Mouse (Mus musculus) natural killer cell, adult 2 months (primary cell): ENCODE results near the gene Tlk2.

Experiments
- DNase-seq, 2 experiments: peaks; one replicate each; pipeline ENCODE4 v3.0.0; 2022; ENCODE audit warnings: low spot score in 2 of 2

The Tlk2 gene

DNA sequence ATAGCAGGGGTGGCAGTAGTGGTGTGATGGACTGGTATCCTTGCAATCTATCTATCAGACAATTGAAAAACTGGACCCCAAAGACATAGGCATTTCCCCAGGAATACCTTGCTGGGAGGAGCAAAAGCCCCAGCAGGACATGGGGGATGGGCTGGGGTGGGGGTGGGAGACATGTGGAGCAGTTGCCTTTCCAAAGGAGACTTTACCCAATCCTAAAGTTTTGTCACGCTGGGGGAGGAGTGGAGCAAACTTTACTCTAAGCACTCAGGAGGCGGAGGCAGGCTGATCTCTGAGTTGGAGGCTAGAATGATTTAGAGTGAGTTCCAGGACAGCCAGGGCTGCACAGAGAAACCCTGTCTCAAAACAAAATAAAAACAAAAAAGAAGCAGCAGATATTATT, 17.2 kb upstream of the Tlk2 start:
- DNase-seq = no peak

DNA sequence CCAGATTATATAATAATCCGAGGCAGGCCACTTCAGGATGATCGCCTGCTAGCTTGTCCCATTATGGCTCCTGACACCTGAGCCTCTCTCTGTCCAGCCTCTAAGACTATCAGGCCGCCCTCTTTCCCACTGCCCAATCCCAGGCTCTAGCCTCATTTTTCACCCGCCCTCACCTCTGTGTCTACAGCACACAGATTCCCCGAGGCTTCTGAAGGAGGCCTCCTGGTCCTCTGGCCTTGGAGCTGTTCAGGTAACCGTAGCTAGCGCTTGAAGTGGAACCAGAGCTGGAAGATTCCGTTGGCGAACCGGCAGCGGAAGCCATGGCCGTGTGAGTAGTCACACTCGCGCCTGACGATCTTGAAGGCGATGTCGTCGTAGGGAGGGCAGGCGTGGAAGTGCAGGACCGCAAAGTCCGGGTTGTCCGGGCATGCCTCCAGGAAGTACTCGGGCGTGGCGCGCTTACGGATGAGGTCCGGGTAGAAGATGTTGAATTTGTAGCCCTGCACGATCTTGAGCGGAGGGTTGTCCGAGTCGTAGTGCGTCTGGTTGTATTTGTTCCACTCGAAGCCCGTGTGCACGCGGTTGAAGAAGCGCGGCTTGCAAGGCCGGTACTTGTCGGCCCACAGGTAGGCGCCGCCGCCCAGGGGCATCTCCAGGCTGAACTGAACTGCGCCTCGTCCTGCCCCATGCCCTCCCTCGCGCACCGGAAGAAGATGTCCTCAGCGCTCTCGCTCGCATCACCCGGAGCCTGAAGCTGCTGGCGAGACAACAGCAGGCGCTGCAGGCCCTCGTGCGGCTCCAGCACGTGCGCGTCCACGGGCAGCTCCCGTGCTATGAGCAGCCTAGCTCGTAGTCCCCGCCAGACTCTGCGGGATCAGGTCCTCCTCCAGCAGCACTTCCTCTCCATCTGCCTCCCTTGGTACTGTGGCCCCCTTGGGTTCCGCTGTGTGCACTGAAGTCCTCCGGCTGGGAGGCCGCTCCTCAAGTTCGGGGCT, 13.8 kb upstream of the Tlk2 start:
- DNase-seq = no peak

DNA sequence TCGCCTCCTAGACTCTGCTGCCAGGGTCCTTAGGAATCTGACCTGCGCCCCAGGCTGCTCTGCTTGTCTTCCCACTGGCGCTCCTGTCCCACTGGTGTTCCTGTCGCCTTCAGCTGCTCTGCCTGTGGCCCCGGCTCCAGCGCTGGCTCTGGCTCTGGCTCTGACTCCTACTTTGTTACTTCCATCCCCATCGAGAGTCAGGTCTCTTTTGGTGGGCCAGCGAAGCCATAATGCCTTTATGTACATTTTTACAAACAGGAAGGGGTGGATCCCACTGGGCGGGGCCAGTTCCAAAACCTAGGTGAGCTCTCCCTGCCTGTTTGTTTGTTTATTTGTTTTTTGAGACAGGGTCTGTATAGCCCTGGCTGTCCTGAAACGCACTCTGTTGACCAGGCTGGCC, 11.8 kb upstream of the Tlk2 start:
- DNase-seq = no peak

DNA sequence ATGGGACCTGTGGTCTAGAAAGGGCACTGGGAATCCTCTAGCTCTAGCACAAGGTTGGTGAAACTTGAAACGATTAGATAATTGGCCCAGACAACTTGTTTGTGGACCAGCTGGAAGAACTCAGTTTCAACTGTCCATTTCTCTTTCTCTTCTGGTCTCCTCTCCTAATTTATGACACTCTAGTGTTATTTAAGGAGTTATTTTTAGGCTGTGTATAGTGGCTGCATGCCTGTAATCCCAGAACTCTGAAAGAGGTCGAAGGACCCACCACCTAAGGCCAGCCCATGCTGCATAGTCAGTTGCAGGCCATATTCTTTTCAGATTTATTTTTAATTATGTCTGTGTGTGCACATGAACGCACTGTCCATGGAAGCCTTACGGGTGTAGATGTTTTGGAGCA, 916 bp downstream of the Tlk2 start:
- no peak for DNase-seq

DNA sequence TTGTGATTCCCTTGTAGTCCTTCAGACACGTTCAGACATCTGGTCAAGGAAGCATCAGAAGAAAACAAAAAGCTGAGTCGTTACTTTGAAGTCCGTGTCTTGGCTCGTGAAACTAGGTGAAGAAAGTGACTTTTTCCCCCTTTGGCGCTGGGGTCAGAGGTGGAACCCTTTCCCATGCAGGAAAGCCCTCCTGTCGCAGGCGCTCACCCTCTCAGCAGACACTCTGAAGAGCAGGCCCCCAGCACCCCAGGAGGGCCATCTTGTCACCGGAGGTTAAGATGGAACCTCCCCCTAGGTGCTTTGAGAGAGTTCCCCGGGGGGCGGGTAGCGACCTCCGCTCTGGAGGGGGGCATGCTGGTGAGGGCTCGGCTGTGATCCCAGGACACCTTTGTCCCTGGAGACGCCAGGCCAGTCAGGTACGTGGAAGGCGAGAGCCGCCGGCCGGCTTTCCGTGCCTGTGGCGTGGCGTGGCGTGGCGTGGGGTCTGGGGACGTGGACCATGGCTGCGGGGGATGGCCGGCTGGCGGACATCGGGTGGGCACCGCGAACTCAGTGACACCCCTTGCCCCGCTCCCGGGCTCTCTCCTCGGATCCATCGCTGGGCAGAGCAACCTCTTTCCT, 2.0 kb downstream of the Tlk2 start:
- peak; percentile 37 to 42 for DNase-seq

DNA sequence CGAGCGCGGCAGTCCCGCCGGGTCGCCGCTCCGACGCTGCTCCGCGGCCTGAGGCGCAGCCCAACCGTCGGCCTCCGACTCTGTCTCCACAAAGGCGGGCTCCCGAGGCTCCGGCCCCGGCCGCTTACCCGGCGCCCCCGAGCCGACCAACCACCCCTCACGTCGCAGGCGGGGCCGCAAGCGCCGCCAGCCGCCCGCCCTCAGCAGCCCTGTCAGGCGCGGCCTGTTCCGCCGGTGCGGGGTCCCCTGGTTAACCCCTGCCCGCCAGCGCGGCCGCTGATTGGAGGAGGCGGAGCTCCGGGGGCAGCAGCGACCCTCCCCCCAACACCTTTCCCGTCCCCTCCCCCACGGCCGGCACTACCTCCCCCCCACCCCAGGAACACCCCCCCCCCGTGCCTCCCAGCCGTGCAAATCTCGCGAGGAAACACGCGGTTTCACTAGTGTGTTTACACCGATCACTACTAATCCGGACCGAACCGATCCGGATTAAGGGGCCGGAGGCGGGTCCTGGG, 2.6 kb downstream of the Tlk2 start:
- peak; percentile 85 to 87 for DNase-seq

DNA sequence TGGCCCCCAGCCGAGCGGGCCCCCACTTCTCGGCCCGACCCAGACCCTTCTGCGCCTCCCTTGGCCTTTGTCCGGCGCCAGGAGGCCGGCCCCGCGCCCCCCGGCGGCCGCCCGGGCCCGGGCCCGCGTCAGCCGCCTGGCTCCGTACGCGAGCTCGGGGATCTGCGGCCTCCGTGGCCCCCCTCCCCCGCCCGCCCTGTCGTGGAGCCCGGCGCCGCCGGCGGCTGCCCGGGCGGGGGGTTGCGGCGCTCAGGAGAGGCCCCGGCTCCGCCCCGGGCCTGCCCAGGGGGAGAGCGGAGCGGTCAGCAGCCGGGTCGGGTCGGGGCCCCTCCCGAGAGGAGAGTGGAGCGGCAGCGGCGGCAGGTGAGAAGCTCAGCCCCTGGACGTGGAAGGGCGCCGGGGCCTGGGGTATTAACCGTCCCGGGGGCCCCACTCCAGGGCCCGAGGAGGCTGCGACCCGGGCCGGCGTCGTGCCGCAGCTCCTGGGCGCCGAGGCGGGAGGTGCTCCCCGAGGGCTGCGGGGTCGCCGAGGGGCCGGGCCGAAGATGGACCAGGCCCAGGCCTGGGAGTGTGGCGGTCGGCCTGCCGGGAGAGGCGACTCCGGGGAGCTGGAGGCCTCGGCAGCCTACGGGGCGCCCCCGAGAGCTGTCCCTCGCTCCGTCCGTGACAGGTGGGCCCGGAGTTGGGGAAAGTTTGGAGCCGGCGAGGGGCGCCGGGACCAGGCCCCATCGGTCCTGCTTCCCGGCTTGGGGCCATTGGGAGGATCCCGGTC, 3.3 kb downstream of the Tlk2 start:
- peak; percentile 48 to 59 for DNase-seq

DNA sequence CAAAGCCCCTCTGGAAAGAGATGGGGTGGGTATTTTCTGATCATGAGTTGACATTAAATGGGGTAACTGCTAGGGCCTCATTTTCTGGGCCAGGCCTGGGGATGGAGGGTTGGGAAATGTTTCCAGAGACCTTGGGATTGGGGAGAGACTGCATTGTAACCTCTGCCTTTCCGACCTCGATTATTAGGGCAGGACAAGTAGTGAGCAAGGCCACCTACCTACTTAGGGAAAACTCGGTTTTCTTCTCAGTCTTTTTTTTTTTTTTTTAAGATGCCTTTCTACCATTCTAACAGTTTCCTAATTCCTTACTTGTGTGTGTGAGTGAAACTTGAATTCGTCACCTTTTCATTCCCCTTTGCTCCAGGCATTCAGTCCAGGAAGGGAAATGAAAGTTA, 3.9 kb downstream of the Tlk2 start:
- no peak for DNase-seq

DNA sequence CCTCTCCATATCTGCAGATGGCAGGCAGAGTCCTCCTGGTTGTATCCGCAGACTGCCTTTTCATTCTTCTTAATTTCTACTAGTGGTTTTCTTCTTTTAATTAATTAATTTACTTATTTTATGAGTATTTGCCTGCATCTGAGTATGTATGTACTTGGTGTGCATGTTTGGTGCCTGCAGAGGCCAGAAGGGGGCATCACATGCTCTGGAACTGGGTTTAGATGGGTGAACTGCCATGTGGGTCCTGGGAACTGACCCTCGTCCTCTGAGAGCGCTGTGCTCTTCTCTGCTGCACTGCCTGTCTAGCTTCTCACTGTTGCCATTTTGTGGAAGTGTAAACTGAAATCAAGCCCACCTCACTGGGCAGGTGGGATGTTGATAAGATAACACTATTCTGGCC, 6.1 kb downstream of the Tlk2 start:
- DNase-seq = no peak

DNA sequence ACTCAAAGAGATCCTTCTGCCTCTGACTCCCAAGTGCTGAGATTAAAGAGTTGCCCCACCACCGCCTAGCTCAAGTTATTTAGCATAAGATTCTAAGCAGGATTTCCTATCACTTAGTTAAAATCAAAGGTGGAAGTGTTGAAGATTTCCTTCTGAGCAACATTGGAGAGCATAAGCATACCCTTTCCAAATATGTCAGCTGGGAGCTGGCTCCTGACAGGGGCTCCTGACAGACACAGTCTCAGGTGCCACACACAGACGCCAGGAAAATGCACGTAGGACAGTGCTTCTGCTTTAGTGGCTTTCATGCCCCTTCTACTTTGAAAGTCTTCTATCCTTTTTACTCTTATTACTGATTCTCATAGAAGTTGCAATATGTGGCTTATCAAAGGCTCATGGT, 13.6 kb downstream of the Tlk2 start:
- DNase-seq = no peak

DNA sequence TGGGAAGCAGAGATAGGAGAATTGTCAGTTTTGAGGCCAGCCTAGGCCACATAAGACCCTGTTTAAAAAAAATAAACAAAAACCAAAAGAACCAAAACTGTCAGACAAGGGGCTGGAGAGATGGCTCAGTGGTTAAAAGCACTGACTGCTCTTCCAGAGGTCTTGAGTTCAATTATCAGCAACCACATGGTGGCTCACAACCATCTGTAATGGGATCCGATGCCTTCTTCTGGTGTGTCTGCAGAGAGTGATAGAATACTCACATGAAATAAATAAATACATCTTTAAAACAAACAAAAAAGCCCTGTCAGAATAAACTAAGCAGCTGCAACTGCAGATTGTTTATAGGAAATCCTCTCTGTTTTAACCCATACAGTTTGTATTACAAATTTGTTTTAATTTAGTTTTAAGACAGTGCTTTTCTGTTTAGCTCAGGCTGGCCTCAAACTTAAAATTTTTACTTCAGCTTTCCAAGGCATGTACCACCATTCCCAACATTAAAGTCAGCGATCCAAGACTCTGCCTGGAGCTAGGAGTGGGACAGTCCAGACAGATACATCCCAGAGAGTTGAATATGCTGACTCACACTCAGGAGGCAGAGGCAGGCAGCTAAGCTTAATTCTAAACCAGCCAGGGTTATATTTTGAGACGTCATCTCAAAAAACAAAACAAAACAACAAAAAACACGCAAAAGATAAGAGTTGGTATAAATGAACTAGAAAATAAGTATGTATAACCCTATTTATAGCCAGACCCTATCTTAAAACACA, 18.5 kb downstream of the Tlk2 start:
- DNase-seq = no peak

DNA sequence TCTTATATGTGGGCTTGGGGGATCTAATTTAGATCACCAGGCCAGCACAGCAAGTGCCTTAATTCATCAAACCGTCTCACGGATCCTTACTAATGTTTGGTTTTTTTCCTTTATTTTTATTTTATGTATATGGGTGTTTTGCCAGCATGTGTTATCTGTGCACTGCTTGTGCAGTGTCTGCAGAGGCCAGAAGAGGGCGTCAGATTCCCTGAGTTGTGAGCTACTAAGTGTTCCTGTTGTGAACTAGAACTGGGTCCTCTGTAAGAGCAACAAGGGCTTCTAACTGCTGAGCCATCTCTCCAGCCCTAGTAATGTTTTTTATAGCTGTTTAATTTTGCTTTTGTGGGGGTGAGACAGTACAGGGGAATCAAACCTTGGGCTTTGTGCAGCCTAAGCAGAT, 23.8 kb downstream of the Tlk2 start:
- peak in 1 of 2 experiments; percentile 11 for DNase-seq

DNA sequence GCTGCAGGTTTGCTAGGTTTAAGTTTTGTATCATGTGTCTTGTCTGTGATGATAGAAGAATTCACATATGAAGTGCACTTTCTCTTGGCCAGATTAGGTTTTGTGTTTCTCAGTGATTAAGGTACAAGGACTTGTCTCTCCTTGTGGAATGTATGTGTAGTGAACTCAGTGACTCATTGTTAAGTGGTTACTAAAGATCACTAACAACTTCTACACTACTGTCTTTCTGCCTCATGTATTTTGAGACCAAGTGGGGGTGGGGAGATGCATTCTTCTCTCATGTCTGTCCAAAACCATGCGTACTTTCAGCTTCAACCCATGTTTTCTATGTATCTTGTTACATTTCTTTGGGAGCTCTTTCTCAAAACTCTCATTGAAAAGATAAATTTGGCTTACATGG, 31.4 kb downstream of the Tlk2 start:
- no peak for DNase-seq

DNA sequence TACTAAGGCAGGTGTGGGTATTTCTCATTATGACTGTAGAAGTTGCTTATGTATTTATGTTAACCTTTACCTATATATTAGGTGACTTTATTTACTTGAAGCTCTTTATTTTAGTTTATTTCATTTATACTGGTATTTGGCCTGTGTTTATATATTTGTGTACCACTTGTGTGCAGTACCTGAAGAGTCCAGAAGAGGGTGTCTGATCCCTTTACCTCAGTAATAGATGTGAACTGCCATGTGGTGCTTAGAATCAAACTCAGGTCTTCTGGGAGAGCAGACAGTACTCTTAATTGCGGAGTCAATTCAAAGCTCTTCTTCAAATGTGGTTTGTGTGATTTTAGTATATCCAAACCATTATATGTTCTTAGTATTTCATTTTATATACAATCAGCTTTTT, 35.6 kb downstream of the Tlk2 start:
- peak in 1 of 2 experiments; percentile 11 for DNase-seq

DNA sequence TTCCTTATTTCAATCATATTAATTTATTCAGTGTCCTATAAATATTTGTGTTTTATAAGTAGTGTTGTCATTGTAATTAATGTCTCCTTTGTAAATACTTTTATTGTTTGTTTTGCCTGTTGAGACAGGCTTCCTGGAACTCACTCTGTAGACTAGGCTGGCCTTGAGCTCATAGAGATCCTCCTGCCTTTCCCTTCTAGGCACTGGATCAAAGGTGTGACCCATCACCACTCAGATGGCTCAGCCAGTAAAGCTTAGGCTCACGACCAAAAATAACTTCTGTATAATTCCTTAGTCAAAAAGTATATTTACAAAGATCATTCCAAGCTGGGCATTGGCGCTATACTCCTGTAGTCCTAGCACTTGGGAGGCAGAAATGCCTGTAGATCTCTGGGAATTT, 39.2 kb downstream of the Tlk2 start:
- no peak for DNase-seq

DNA sequence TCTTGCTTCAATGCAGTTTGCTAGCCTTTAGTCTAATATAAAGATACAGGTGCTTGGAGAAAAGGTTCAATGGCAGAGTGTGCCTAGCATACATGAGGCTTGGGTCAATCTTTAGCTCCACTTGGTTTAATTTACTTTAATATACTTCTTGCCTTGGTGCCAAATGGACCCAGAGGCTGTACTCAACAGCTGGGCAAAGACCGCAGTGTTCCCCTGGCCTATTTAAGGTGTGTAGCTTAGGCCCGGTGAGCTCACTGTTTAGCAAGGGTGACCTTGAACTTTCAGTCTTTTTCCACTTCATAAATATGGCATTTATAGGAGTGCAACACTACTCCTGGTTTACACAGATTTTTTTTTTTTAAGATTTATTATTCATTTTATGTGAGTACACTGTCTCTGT, 55.9 kb downstream of the Tlk2 start:
- DNase-seq = no peak

DNA sequence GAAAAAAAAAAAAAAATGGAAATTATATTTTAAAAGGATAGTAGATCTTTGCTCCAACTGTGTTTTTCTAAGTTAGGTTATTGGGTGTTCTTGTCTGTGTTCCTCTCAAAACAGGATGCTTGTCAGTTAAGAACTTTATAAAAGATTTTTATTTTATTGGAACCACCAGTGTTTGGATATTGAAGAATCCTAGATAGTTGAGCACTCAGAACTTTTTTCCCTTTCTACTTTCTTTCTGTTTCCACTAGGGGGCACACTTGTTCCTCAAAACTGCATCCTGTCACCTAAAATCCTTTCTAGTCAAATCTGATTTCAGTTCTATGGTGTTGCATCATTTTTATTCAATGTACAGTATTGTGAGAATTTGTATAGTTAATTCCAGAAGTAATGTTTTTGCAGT, 62.4 kb downstream of the Tlk2 start:
- no peak for DNase-seq

DNA sequence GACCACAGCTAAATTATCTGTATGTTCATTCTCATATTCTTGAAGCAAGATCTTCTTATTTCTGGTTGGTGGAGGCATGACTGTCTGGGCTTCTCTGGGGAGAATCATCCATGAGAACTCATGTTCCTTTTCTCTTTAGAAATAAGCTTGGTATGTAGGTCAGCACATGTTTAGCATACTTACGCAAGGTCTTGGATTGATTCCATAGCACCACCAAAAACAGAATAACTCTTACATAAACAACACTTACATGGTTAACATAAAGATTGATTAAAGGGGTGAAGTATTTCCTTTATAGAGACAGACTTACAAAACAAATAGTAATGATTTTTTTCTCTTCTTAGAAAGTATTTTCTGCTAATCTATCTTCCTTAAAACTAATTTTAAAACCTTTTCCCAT, 67.8 kb downstream of the Tlk2 start:
- DNase-seq = no peak

DNA sequence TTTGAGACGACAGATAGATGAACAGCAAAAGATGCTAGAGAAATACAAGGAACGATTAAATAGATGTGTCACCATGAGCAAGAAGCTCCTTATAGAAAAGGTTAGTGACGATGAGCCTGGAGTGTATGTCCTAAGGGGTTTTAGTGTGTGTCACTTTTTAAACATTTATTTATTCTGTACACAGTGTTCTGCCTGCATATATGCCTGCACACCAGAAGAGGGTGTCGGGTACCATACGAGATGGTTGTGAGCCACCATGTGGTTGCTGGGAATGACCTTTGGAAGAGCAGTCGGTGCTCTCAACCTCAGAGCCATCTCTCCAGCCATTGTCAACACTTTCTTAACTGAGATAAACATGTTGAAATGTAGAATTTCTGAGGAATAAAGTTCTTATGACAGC, 68.2 kb downstream of the Tlk2 start:
- DNase-seq = no peak

DNA sequence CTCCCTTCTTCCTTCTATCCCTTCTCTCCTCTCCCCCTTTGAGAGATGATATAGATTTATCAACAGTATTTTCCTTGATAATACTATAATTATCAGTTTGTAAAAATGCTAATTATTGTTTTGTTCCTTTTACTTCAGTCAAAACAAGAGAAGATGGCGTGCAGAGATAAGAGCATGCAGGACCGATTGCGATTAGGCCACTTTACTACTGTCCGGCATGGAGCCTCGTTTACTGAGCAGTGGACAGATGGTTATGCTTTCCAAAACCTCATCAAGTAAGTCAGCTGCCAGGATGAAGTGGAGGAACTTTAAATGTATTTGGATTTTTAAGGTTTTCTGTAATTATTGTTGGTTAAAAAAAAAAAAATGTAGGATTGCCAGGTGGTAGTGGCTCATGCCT, 68.7 kb downstream of the Tlk2 start:
- DNase-seq = no peak

DNA sequence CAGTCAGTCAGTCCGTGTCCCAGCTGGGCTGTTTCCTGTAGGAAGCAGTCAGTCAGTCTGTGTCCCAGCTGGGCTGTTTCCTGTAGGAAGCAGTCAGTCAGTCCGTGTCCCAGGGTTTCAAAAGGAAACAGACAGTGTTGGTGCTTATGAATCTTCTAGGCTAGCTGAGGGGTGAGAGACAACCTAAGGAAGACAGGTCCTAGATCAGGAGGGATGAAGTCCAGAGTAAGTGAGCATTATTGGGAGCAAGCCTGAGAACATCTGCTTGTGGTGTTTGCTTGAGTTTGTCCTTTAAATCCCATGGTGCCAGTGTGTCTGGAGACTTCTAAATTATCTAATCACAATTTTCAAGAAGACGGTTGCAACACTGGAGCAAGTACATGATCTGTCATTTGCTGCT, 81.1 kb downstream of the Tlk2 start:
- DNase-seq = no peak

DNA sequence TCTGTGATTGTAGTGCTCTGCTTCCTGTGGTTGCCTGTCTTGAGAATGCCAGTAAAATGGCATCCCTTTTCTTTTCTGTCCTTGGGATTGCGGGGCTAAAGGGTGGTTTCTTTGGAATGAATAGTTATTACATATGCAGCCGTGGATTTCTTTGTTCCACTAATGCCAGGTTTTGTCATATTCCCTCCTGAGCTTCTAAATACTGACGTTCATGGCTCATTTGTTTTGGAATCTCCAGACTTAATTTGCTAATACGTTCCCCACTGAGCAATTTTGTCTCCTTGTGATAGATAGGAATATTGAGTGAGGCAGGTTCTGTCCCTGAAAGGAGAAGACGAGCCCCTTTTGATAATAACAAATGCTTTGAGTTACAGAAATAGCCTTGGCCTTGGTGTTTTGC, 82.5 kb downstream of the Tlk2 start:
- no peak for DNase-seq
